Mouse (Mus musculus) liver, embryonic 14.5 days (tissue): ENCODE results near the gene Perm1.

Experiments used
- CTCF ChIP-seq: IDR thresholded peaks from 2 replicates; pipeline ENCODE4 v1.5.1; 2016; ENCODE audit warnings: antibody characterized with exemption, low read depth, control low read depth
- EP300 ChIP-seq: IDR thresholded peaks from 2 replicates; pipeline ENCODE4 v1.6.1; 2016; ENCODE audit warnings: antibody characterized with exemption, low read depth

DNA sequence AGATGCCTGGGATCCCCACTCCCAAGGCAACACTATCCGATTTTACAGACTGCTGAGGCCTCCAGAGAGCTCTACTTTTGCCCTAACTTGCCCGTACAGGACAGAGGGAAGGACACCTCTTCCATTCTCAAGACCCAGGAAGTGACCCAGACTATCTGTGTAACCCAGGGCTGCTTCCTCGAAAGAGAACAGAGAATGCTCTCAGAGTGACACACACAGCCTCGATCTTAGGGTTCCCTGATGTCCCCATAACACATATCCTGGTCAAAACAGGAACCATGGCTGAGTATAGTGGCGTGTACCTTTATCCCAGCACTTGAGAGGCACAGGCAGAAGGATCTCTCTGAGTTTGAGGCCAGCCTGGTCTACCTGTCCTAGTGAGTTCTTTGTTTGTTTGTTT is 31.9 kb upstream of the Perm1 start:
- TF ChIP-seq CTCF, result no peak
- TF ChIP-seq EP300, result no peak
